Mouse (Mus musculus): ENCODE results near the gene Cald1.

Cald1 gene

DNA sequence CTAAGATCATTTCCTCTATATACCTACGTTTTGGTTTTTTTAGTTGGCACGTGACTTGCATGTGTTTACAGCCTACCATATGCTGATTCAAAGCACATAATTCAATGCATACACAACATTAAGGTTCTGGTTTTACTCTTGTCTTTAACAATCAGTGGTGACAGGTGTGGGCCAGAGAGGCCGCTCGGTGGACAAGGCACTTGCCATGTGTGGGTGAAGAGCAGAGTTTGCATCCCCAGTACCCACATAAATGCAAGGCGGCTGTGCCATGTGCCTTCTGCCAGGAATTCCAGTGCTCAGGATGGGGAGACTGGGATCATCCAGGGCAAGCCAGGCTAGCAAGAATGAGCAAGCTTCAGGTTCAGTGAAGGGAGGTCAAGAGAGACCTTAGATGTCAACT lies 14.8 kb downstream of the Cald1 start:
- DNase-seq (ENCODE audit: low read depth), result no peak

DNA sequence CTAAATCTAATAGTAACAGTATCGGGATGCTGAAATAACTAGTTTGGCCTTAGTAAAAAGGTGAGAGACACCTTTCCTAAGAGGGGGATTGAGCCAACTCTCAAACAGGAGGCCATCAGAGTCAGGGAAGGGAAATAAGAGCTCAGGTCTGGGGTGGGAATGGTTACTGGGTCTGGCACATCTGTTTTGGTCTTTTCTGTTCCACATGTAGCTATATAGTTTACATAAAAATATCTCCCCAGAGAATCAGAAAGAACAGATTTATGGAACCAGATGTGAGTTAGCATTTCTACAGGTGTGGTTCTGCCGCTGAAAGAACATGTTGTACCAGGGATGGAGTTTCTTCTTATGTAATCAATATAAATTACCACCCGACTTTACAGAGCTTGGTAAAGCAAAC lies 17.1 kb downstream of the Cald1 start:
- no peak for DNase-seq (ENCODE audit: low read depth)

DNA sequence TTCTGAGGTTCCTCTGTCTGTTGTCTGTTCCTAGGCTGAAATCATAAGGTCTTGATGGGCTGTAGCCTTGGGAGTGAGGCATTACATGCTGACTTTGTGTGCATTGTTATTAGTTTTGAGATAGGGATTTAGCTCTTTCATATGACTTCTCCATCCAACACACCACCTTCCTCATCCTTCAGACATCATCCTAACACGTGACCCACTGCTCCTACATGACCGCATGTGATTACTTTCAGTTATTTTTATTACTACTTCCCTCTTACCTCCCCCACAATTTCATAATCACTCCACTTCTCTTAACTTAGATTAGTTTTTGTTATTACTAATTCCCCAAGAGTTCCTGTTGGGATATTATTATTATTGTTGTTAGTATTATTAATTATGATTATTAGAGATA lies 21.2 kb downstream of the Cald1 start:
- DNase-seq (ENCODE audit: low read depth), result no peak

DNA sequence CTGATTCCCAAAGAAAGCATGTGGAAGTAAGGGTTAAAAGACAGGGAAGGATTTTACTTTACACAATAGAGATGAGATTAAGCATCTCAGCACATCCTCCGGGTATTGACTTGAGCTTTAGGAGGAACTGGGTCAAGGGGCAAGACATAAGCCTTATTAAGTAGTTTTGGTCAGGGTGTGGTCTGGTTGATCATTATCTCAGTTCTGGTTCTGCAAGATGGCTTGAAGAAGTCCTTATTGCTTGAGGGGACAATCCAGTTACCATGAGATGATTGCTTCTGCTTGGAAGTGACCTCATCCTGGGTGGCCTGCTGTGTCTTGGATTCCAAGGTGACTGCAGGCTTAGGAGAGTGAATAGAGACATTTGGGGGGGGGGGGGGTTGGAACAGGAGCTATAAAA lies 21.9 kb downstream of the Cald1 start:
- no peak for DNase-seq (ENCODE audit: low read depth)

DNA sequence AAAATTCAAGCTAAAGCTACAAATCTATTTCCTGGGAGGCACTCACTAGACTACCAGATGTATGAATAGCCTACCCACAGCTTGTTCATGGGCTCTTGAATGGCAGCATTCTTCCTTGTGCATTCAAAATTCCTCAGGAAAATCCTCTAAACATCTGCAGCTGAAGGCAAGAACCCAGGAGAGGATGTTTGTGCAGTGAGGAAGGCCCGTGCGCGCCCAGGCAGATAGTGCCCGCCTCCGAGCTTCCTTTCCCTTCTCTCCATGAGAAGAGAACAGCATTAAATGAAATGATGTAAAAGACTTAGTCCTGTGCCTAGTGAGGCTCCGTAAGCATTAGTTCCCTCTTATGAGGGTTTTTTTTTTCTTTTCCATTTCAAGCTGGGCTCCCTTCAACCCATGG lies 24.6 kb downstream of the Cald1 start:
- DNase-seq (ENCODE audit: low read depth), result no peak

DNA sequence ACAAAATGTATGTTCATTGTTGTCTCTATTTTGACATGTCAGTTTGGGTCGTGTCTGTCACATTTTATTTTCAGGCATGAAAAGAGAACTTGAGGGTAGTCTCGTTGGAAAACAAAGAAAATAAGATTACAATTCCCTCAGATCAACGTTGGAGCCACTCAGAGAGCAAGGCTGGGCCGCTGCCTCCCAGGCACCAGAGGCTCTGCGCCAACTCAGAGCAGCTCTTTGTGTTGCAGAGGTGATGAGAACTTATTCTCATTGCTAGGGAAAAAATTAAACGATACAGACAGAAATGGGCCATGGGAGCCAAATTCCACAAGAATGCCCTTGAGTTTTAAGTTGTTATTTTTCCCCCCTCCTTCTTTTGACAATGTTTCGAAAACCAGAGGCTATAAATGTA lies 25.0 kb downstream of the Cald1 start:
- no peak for DNase-seq (ENCODE audit: low read depth)

DNA sequence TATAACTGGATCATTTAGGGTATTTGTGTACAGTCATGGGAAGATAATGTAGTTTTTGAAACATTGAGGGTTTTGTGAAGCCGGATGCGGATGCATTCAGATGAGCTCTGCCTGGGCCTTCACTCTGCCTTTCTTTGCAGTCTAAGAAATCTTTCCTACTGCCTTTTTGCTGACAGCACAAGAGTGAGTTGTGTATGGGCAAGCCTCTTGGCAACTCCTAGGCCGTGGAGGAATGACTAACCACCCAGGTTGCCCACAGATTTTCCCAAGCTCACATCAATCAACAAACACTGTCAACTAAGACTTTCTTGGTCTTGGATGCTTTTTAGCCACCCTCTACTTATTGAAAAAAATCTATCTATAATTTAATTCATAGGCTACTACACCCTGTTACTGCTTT lies 26.2 kb downstream of the Cald1 start:
- DNase-seq (ENCODE audit: low read depth), result no peak

DNA sequence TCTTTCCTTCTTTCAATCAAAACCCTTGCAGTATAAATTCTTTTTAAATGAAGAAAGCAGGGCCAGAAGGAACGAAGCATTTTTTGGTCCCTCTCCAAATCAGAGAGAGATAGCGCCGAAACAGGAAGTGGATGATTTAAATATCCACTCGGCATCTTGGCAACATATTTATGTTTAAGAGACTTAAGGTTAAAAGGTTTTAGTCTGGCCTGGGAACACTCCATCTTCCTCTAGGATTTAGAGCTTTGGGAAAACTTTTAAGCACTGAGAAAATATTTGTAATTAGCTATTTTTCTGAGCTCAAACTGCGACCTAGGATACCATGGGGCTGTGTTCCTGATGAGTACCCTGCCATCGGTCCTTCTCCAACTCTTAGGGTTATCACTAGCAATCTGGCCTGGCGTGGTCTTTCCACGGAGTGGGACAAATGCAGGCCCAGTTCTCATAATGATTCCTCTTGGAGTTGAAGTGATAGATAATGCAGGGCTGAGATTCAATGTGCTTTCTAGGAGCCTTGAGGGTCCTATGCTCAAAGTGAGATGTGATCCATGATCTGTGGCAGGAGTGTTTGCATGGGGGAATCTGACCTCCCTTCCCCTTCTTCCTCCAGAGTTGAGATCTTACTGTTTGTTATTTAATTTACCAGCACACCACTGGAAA lies 28.4 kb downstream of the Cald1 start:
- DNase-seq (ENCODE audit: low read depth), result no peak

DNA sequence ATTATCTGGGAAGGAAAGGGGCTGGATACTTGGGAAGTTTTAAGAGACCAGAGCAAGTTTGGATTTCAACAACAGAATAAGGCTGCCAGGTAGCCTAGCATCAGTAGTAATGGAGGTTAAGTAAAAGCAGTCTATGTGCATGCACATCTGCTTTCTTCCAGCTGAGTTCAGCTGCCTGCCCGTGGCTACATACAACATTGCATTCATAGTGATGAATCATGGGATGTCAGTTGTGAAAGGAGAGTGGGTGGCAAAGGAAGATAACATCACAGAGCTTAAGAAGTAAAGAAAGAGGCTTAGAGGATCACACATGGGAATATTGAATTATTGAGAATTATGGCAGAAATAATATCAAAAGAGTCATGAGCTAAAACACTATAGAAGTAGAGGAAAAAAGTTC lies 29.8 kb downstream of the Cald1 start:
- no peak for DNase-seq (ENCODE audit: low read depth)

DNA sequence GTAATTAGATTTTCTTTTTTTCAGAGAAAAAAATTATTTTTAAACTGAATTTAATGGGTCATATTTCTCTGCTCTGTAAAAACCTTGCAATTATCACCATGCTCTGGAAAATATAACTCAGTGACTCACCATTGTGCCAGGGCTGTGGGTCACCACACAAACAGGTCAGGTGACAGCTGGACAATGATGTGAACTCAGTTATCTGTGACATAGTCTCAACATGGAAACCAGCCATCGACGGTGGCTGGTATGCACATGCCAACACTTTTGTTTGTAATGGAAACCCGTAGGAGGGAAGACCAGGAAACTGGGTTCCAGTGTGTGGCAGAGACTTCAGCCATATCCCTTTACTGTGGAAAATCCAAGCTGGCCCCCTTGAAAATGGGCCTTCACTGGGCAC lies 35.5 kb downstream of the Cald1 start:
- no peak for DNase-seq (ENCODE audit: low read depth)

DNA sequence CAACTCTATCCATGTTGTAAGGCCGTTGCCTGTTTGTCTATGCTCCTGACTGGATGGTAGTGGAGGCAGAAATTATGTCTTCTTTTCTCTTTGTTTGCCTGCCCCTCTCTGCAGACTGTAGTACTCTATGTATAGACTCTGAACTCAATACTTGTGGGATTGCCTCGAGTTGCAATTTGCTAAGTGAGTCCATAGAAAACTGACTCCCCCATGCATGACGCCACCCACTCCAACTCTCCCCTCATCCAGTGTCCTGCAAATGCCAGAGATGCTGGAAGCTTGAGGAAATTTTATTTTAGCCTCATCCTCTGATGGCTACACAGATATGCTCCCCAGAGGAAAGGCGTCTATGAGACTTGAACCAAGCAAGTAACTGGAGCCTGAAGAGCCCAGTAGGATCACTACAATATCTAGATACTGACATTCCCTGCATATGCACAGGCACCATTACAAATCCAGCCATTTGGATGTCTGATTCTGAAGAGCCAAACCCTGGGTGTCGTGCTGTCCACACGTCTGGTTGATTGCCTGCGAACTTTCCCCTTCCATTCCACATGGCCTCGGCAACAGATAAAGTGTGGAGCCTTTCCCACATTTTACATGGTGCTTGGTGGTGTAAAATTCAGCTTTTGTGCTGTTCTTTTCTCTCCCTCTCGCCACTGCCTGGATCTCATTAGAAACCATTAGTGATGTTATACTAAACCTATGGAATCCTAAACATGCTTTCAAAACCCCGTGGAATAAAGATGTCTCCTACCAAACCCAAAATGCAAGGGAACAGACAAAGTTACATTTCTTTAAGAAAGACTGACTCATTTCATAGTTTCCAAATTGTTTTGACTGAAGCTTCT lies 39.5 kb downstream of the Cald1 start:
- DNase-seq (ENCODE audit: low read depth), result no peak

DNA sequence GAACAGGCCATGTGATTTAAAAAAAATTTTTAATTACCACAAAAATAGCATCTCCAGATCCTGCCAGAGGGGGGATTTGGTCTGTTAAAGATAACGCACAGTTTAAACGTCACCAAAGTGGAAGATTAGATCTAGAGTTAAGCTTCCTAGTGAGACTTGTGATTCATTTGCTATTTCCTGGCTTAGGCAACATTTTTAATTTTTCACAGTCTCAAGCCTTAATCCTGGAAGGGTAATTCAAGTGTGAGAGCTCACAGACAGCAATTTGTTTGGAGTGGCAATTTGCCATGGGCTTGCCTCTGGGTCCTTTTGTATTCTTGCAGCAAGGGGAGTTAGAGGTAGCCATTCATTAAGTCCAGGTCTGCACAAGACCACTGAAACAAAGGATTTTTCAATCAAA lies 40.4 kb downstream of the Cald1 start:
- no peak for DNase-seq (ENCODE audit: low read depth)

DNA sequence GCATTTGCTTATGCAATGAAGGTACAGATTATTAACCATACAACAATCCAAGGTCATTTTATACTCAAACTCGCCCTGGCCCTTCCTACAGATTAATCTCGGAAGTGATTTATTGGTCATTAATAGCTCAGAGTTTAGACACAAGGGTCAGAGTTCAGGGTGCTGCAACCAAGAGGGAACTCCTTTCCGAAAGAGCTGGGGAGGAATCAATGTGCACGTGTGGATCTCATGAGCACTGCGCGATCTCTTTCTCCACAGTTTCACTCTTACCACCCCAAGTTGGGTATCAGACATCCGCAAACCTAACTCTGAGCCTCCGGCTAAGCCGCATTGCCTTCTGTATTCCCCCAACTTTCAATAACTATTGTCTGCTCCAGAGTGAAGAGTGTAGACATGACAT lies 41.9 kb downstream of the Cald1 start:
- DNase-seq (ENCODE audit: low read depth), result no peak

DNA sequence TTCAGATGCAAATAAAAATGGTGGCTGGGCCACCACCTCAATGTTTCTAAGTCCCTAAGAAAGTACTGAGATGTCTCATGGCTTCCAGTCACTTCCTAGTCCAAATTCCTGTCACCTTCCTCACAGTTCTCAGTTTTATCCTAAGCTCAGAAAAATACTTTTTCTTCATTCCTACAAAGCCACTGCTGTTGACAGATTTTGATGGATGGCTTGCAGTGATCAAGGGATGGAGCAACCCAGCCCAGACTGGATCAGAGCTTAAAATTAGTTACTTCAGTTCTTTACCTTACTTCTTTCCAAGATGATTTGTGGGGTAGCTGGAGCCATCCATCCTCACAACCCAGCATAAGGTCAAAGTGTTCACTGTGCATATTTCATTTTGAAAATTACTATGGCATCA lies 42.8 kb downstream of the Cald1 start:
- DNase-seq (ENCODE audit: low read depth), result no peak

DNA sequence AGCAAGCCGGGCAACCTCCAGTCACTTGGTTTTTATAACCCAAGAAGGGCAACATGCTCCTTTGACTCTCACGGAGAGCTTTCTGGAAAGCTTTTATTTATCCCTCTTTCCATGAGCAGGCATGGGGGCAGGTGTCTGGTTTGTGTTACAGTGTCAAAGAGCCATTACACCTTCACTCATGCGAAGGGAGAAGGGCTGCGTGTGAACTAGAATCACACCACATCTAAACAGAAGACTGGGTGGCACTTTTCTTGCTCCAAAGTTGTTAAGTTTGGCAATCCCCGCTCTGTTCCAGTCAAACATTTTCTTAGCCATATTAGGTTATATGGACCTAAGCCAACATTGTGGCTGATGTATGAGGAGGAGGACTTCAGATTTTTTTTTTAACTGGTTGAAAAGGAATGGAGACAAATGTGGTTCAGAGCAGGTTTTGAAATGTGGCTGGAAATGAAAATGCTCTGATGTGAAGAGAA lies 43.8 kb downstream of the Cald1 start:
- no peak for DNase-seq (ENCODE audit: low read depth)

DNA sequence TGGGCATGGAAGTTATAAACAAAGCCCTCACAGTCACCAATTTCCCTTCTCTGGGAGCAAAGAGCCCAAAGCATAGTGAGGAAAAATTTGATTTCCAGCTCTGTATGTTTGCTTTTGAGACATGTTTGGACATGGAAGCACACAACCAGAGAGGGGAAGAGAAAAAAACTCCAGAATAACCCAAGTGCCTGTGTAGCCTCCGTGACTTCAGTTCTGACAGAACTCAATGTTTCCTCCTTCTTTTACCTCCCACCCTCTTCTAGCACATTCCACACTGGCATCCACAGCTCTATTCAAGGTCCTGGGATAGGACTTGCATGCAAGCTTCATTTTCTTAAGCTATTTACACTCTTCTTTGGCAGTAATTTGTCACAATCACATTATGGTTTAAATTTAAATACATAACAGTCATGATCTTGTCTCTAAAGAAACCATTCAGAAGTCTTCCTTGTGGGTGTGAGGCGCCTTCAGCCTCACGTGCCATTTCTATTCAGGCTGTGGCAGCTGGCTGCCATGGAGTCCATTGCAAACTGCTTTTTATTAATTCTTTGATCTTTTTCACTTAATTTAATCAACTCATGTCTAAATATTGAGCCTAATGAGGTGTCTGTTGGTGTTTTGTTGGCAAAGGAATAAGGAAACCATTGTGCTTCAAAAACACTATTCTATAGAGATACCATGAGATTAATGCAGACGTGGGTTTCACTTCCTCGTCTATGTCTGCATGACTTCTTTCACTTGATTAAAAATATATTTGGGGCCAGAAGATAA lies 49.9 kb downstream of the Cald1 start:
- no peak for DNase-seq (ENCODE audit: low read depth)

DNA sequence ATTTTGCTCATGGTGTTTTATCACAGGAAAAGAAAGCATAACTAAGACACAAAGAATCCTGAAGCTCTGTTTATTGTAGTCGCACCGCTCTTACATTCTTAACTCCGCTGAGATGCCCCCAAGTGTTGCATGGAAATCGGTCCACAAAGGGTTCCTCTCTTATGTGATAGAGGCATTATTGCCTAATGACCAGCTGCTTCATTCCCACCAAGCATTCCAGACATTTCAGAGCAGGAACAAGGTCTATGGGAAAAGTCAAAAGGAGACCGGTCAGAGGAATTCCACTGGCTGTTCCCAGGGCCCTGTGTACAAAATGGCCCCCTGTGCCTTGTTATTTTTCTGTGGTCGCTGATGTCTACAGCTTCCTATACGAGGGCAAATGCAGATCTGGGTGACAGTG lies 53.0 kb downstream of the Cald1 start:
- no peak for DNase-seq (ENCODE audit: low read depth)

DNA sequence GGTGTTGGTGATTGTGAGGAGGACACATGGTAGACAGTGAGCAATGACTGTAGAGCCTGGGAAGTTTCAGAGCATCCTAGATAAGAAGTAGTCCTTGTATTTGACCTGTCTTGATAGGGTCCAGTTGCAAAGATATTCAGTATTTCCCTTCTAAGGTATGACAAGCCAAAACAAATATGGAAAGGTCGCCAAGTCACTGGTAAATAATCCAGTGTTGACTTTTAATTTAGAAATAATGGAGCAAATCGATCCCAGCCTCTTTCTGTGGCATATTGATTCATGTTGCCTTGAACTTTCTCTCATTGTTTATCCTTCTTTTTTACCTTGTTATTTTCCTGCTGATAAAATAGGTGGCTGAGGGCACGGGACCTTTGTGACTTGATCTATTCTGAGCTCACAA lies 57.4 kb downstream of the Cald1 start:
- DNase-seq (ENCODE audit: low read depth), result no peak

DNA sequence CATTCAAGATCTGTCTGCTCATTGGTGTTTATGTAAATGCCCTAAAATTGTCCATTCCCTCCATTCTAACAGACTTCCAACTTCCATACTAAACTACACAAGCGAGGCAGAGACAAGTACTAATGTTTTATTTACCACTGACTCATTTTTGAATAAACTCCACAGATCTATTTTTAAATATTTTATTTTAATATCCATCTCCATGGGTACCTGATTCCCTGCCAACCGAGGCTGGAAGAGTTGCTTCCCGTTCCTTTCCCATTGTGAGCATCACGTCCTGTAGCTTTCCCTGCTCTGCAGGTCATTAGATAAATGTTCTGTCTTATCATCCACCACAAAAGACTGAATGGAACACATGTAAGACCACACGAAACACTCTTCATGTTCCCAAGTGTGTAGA lies 60.5 kb downstream of the Cald1 start:
- DNase-seq (ENCODE audit: low read depth), result no peak

DNA sequence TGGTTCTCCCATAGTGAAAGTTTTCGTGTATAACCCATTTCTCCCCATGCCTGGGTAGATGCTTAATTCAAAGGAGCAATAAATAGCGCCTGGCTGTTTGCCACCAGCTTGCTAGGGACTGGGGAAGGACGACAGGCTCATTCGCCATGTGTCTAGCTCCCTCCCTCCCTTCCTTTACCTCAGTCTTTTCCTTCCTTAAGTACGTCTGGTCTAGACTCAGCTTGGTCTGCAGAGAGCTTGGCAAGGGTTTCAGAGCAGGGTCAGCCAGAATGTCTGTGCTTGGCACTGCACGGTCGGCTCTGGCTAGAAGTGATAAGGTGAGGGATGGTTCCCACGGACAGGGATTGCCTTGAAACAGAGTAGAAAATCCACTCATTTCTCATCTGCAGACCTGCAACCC lies 62.4 kb downstream of the Cald1 start:
- no peak for DNase-seq (ENCODE audit: low read depth)

DNA sequence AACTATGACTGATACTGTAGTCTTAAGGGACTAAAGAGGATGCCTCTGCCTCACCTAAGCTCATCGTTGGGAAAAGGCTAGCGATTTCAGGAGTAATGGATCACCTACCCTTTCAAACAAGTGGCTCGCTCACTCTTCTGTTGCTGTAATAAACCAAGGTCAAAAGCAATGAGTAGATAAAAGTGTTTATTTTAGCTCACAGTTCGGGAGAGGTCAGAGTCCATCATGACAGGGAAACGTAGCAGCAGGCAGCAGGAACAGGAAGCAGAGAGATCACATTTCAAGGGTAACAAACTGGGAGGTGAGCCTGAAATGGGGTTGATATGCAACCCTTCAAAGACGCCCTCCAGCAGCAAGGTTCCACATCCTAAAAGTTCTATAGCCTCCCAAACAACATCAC lies 64.3 kb downstream of the Cald1 start:
- no peak for DNase-seq (ENCODE audit: low read depth)

DNA sequence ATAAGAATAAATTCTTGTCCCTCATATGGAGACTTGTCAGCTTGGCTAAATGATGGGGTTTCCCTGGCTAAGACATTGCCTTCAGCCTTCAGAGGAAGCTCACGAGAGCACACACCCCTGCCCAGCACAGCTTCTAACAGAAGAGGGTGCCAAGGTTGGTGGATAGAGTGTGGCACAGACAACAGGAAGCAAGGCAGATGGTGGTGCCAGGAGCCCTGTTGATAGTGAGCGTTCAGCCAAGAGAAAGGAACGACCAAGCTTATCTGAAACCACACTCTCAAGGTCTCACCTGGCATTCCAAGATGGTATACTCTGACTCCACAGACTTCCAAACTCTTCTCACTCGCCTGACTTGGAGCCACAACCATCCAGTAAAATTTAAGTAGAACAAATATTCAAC lies 66.0 kb downstream of the Cald1 start:
- DNase-seq (ENCODE audit: low read depth), result no peak

DNA sequence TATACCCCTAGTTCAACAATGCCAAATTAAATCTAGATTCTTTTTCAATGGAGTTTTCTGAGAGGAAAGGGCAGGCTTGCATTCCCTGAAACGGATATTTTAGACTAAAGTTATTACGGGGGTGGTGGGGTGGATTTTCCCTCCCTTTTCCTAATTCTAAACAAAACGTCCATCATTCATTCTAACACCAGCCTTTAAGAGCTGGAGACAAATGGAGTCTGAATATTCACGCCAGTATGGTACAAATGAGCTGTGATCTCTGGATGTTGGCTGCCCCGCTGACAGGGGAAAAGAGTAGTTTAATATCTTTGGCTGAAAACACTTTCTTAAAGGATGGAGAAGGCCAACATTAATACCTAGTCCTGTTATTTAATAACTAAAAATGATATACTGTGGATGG lies 66.4 kb downstream of the Cald1 start:
- DNase-seq (ENCODE audit: low read depth), result no peak

Data from naive thymus-derived CD4-positive, alpha-beta T cell, adult 2 months (primary cell).